Mouse (Mus musculus): Measurements from ENCODE around the gene Scrn2. TPM values are rescaled to one million over a fixed set of nuclear protein-coding genes. Genes with fewer than 3 reads are reported as not detected.

The Scrn2 gene
- 16.4 and 17.6 TPM in 2 replicates for polyA plus RNA-seq (2014; fragmentation: Nextera tagmentation; extraction: Ambion mirVana)

DNA sequence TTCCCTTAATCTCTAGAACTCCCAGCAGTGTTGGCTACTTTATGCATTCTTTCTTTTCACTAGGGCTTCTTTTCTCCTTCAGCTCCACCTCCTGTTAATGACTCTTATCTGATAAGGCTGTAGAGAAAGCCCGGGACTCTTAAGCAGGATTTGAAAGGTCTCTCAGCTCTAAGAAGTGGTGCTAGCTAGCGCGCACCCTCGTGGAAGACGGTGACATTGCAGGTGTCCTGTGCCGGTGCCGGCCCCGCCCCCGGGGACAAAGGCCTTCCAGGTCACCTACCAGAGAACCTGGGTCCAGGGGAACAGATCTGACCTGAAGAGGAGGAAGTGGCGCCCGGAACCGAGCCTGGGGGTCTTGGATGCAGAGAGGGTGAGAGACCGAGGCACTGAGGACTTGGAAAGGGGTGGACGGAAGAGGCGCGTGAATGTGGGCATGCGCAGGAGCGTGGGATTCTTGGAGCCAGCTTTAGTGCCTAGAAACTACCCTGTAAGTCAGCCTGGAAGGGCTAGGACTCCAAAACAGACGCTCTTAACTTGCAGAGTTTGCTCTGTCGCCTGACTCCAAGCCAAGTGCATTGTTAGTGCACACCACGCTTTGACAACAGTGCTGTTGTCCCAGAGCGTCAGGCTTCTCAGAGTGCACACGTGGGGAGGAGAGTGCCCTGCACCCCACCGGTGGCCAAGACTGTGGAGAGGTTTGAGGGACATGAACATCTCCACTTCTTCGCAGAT is at the start of gene Scrn2:
Gene Scrn2 (plus strand): TSS at position 253 of the 732 bp plus-strand sequence.
- Histone ChIP-seq H3K9ac (ENCODE audit: low read depth, low read length) (peak within 1 kb of the TSS; percentile 59), H3K27ac (ENCODE audit: low read depth, low read length) (no peak within 1 kb of the TSS), H3K4me3 (ENCODE audit: low read depth, low read length) (peak within 1 kb of the TSS; percentile 54), H3K4me2 (peak within 1 kb of the TSS; percentile 82), H3K4me1 (replicated peaks; ENCODE audit: control insufficient read depth, insufficient read depth, low read length) (peaks cover 17% of the 10 kb centered on the region), H3K27me3 (replicated peaks; ENCODE audit: control insufficient read depth, insufficient read depth, low read length) (peaks cover 6% of the 10 kb centered on the region), H3K36me3 (ENCODE audit: control insufficient read depth, insufficient read depth, low read length) (peaks cover 6% of the 10 kb centered on the region; the same call in 1 of the 2 replicates), H3K9me3 (ENCODE audit: control insufficient read depth, low read length) (no peaks in the 10 kb centered on the region)
- peak; percentile 76 for ATAC-seq (replicated peaks; ENCODE audit: low FRiP score)
- 4% methylated on average over 25 of the region's 25 CpGs for whole genome bisulfite sequencing
- DNase-seq (ENCODE audit: low spot score) = peak; percentile 91

DNA sequence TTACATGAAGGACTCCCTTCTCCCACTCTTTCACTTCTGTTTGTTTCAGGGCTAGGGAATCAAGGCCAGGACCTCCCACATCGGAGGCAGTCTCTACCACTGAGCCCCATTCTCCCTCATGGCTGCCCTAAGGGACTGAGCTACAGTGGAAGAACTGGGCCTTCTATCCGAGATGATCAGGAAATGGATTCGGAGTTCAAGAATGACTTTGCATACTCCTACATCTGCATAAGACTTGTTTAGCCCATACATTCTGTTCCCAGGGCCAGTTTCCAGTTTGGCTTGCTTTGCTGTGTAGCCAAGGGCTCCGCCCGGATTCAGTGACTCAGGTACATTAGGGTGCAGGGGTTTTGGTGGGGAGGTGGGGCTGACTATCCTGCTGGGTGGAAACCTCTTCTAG is 49.7 kb upstream of the Scrn2 start:
- H3K27me3 ChIP-seq (replicated peaks; ENCODE audit: control insufficient read depth, insufficient read depth, low read length) = peaks cover 16% of the 10 kb centered on the region
- H3K4me1 ChIP-seq (replicated peaks; ENCODE audit: control insufficient read depth, insufficient read depth, low read length) = peaks cover 26% of the 10 kb centered on the region
- no peak overlapping the region for H3K9ac ChIP-seq (ENCODE audit: low read depth, low read length)
- H3K9me3 ChIP-seq (ENCODE audit: control insufficient read depth, low read length) = no peaks in the 10 kb centered on the region
- H3K27ac ChIP-seq (ENCODE audit: low read depth, low read length) = no peak overlapping the region
- WGBS = 77% methylated on average over 5 of the region's 5 CpGs
- H3K4me2 ChIP-seq = no peak overlapping the region; the same call in 1 of the 2 replicates
- no peak for DNase-seq (ENCODE audit: low spot score)
- no peak overlapping the region for H3K4me3 ChIP-seq (ENCODE audit: low read depth, low read length)
- ATAC-seq (replicated peaks; ENCODE audit: low FRiP score) = no peak
- H3K36me3 ChIP-seq (ENCODE audit: control insufficient read depth, insufficient read depth, low read length) = no peaks in the 10 kb centered on the region

DNA sequence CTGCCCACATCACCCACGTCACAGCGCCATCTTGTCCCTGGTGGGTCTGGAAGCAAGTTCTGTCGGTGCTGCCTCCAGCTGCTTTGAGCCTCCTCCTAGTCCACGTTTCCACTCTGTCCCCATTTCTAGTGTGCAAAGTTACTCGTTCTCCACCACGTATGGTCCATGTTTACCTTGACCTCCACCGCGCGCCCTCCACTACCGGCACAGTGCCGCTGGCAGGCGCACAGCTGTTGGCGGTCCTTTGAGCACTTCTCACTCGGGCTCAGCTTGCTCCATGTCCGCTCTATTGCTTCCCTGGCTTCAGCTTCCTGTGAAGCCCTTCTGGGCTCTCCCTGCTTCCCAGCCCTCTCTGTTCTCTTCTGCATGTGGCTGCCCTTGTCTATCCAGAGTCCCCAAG is 48.3 kb upstream of the Scrn2 start:
- ATAC-seq (replicated peaks; ENCODE audit: low FRiP score) (no peak), DNase-seq (ENCODE audit: low spot score) (no peak)
- H3K9ac ChIP-seq (ENCODE audit: low read depth, low read length) = no peak overlapping the region
- H3K4me3 ChIP-seq (ENCODE audit: low read depth, low read length) = no peak overlapping the region
- 64% methylated on average over 15 of the region's 15 CpGs for WGBS
- H3K4me1 ChIP-seq (replicated peaks; ENCODE audit: control insufficient read depth, insufficient read depth, low read length) = peaks cover 14% of the 10 kb centered on the region
- peaks cover 26% of the 10 kb centered on the region for H3K27me3 ChIP-seq (replicated peaks; ENCODE audit: control insufficient read depth, insufficient read depth, low read length)
- H3K4me2 ChIP-seq = no peak overlapping the region
- no peaks in the 10 kb centered on the region for H3K36me3 ChIP-seq (ENCODE audit: control insufficient read depth, insufficient read depth, low read length)
- no peaks in the 10 kb centered on the region for H3K9me3 ChIP-seq (ENCODE audit: control insufficient read depth, low read length)
- no peak overlapping the region for H3K27ac ChIP-seq (ENCODE audit: low read depth, low read length)

DNA sequence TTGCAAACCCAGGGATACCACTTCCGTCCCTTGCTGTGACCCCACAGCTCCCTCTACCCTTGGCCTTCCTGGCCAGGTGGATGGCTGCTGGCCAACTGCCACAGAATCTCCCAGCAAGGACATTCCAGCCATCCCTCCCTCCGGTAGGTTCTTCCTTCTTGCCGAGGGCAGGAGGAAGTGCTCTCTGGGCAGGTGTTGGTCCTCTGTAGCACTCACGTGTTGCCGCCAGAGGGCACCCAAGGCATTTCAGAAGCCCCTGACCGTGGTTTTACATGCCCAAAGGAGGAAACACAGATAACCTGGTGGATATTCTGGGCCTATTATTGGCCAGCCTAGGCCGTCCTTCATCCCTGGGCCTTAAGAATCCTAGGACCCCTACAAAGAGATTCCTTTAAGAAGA is 47.4 kb upstream of the Scrn2 start:
- Histone ChIP-seq H3K27me3 (replicated peaks; ENCODE audit: control insufficient read depth, insufficient read depth, low read length) (peaks cover 35% of the 10 kb centered on the region), H3K27ac (ENCODE audit: low read depth, low read length) (no peak overlapping the region), H3K4me3 (ENCODE audit: low read depth, low read length) (no peak overlapping the region), H3K9ac (ENCODE audit: low read depth, low read length) (no peak overlapping the region), H3K4me2 (peak overlapping the region; percentile 14; the same call in 1 of the 2 replicates), H3K4me1 (replicated peaks; ENCODE audit: control insufficient read depth, insufficient read depth, low read length) (peaks cover 12% of the 10 kb centered on the region), H3K9me3 (ENCODE audit: control insufficient read depth, low read length) (no peaks in the 10 kb centered on the region), H3K36me3 (ENCODE audit: control insufficient read depth, insufficient read depth, low read length) (no peaks in the 10 kb centered on the region)
- ATAC-seq (replicated peaks; ENCODE audit: low FRiP score) (no peak), DNase-seq (ENCODE audit: low spot score) (peak; percentile 78)
- 6% methylated on average over 7 of the region's 7 CpGs for WGBS

GRCm38 (mm10) chr11:96982859-96983258 is 46.9 kb upstream of the Scrn2 start, which contains the start of gene Sp2:
Gene Sp2, minus strand, starts transcription at chr11:96982959.
- Histone ChIP-seq H3K9me3 (ENCODE audit: control insufficient read depth, low read length) (no peaks in the 10 kb centered on the region), H3K4me1 (replicated peaks; ENCODE audit: control insufficient read depth, insufficient read depth, low read length) (peaks cover 17% of the 10 kb centered on the region), H3K4me3 (ENCODE audit: low read depth, low read length) (no peak within 1 kb of the TSS), H3K27me3 (replicated peaks; ENCODE audit: control insufficient read depth, insufficient read depth, low read length) (peaks cover 40% of the 10 kb centered on the region), H3K36me3 (ENCODE audit: control insufficient read depth, insufficient read depth, low read length) (no peaks in the 10 kb centered on the region), H3K27ac (ENCODE audit: low read depth, low read length) (no peak within 1 kb of the TSS), H3K4me2 (peak within 1 kb of the TSS; percentile 14; the same call in 1 of the 2 replicates), H3K9ac (ENCODE audit: low read depth, low read length) (no peak within 1 kb of the TSS)
- DNase-seq (ENCODE audit: low spot score) (no peak), ATAC-seq (replicated peaks; ENCODE audit: low FRiP score) (no peak)
- 76% methylated on average over 7 of the region's 7 CpGs for WGBS

DNA sequence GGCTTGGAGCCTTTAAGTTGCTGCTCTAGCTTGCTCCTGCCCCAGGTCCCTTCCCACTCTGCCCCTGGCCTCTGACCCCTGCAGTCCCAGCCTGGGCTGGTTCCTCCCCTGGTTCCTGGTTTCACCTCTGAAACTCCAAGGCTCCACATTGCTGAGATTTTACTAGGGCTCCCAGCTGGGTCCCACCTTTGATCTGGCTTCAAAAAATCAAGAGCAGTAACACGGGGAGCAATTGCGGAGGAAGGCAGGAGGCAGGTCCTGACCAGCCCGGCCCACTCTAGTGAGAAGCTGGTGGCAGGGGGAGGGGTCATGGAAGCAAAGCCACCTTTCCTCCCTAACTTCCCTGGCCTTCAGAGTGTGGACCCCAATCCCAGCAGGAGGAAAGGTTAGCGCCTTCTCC is 44.8 kb upstream of the Scrn2 start:
- no peak overlapping the region for H3K4me2 ChIP-seq
- no peak overlapping the region for H3K4me3 ChIP-seq (ENCODE audit: low read depth, low read length)
- no peak overlapping the region for H3K27ac ChIP-seq (ENCODE audit: low read depth, low read length)
- H3K27me3 ChIP-seq (replicated peaks; ENCODE audit: control insufficient read depth, insufficient read depth, low read length) = peaks cover 46% of the 10 kb centered on the region
- no peaks in the 10 kb centered on the region for H3K36me3 ChIP-seq (ENCODE audit: control insufficient read depth, insufficient read depth, low read length)
- 34% methylated on average over 4 of the region's 4 CpGs for whole genome bisulfite sequencing
- H3K9ac ChIP-seq (ENCODE audit: low read depth, low read length) = no peak overlapping the region
- no peak for ATAC-seq (replicated peaks; ENCODE audit: low FRiP score)
- DNase-seq (ENCODE audit: low spot score) = no peak
- no peaks in the 10 kb centered on the region for H3K9me3 ChIP-seq (ENCODE audit: control insufficient read depth, low read length)
- H3K4me1 ChIP-seq (replicated peaks; ENCODE audit: control insufficient read depth, insufficient read depth, low read length) = peaks cover 11% of the 10 kb centered on the region

- Histone ChIP-seq H3K36me3 (ENCODE audit: control insufficient read depth, insufficient read depth, low read length) (no peaks in the 10 kb centered on the region), H3K9ac (ENCODE audit: low read depth, low read length) (no peak overlapping the region), H3K4me1 (replicated peaks; ENCODE audit: control insufficient read depth, insufficient read depth, low read length) (peaks cover 11% of the 10 kb centered on the region), H3K4me3 (ENCODE audit: low read depth, low read length) (no peak overlapping the region), H3K27me3 (replicated peaks; ENCODE audit: control insufficient read depth, insufficient read depth, low read length) (peaks cover 46% of the 10 kb centered on the region), H3K4me2 (no peak overlapping the region), H3K9me3 (ENCODE audit: control insufficient read depth, low read length) (no peaks in the 10 kb centered on the region), H3K27ac (ENCODE audit: low read depth, low read length) (no peak overlapping the region)
- ATAC-seq (replicated peaks; ENCODE audit: low FRiP score) = no peak
- no peak for DNase-seq (ENCODE audit: low spot score)
- WGBS = 35% methylated on average over 3 of the region's 3 CpGs
Measured at GRCm38 (mm10) chr11:96986463-96986862, 43.3 kb upstream of the Scrn2 start.

GRCm38 (mm10) chr11:96987873-96988655 is 41.7 kb upstream of the Scrn2 start:
- WGBS = 7% methylated on average over 31 of the region's 31 CpGs
- no peaks in the 10 kb centered on the region for H3K9me3 ChIP-seq (ENCODE audit: control insufficient read depth, low read length)
- H3K9ac ChIP-seq (ENCODE audit: low read depth, low read length) = no peak overlapping the region
- ATAC-seq (replicated peaks; ENCODE audit: low FRiP score) = no peak
- peak overlapping the region; percentile 21; the same call in 1 of the 2 replicates for H3K4me3 ChIP-seq (ENCODE audit: low read depth, low read length)
- peaks cover 50% of the 10 kb centered on the region for H3K27me3 ChIP-seq (replicated peaks; ENCODE audit: control insufficient read depth, insufficient read depth, low read length)
- no peak overlapping the region for H3K27ac ChIP-seq (ENCODE audit: low read depth, low read length)
- no peak for DNase-seq (ENCODE audit: low spot score)
- peaks cover 22% of the 10 kb centered on the region for H3K4me1 ChIP-seq (replicated peaks; ENCODE audit: control insufficient read depth, insufficient read depth, low read length)
- H3K36me3 ChIP-seq (ENCODE audit: control insufficient read depth, insufficient read depth, low read length) = no peaks in the 10 kb centered on the region
- peak overlapping the region; percentile 51 for H3K4me2 ChIP-seq
